22 mouse cellular contexts compared by ENCODE assay signal in the genomic region with DNA sequence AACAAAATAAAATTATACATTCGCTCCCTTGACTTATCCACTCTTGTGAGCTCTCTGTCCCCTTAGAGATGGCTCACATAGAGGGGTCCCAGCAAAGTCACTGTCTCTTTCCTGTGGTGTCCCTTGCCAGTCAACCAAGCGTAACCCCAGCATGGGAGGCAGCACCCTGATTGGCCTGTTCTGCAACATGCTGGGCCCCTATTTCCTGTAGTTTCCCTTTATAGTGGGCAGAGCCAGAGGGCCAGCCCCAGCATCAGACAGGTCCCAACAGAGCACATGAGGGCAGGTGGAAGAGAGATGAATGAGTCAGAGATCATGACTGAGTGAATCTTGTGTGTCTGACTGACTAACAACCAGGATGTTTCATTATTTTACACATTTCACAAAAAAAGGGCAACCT. TPM values are rescaled to one million over a fixed set of nuclear protein-coding genes. Genes with fewer than 3 reads are reported as not detected.
A peak's percentile ranks its signal among the peaks of the same experiment; 100 is the strongest.
DNase-seq lines count a peak whose midpoint lies in the region; ATAC-seq and TF ChIP-seq lines count a peak whose summit lies in the region.
"Had no signal": no experiment of that assay in that cellular context is flagged by ENCODE, and none has a peak within 500 bp of the region (broad histone marks: within the 10 kb centered on the region; RNA-seq: fewer than 3 reads in every experiment).

No protein-coding gene starts in this region.

- no peak overlapping the region for H3K27ac ChIP-seq in CH12.LX (ENCODE audit: insufficient read depth, low read depth)
- H3K27ac ChIP-seq in lung, postnatal 0 days (ENCODE audit: low read length), result no peak overlapping the region
- H3K27ac ChIP-seq: embryonic facial prominence, embryonic 13.5 days; forebrain, embryonic 12.5 days; heart, adult 2 months; heart, embryonic 15.5 days; hindbrain, embryonic 15.5 days had no signal

- DNase-seq in thymus, postnatal 0 days (ENCODE audit: low spot score), result peak; percentile 72
- DNase-seq in thymus, postnatal 10 days (ENCODE audit: low spot score in 2 of 2), result no peak
- DNase-seq in A20 (ENCODE audit: low read depth, low spot score) (peak; percentile 75), CH12.LX (ENCODE audit: extremely low read depth) (peak; percentile 94)
- peak; percentile 40 for DNase-seq in thymus, postnatal 25 days
- DNase-seq in spleen, postnatal 4 days (ENCODE audit: low spot score in 2 of 2), result no peak
- DNase-seq in lung, postnatal 0 days (ENCODE audit: low spot score), result no peak
- no peak for DNase-seq in embryo, embryonic 11 days
- DNase-seq: adrenal gland, adult 8-10 months; adrenal gland, postnatal 36 days; cerebellum, adult 11 months; cerebellum, adult 8-10 months; cerebellum, postnatal 25 days; gastrocnemius, postnatal 10 days; heart, adult 2 months; heart, postnatal 36 days had no signal

- H3K4me3 ChIP-seq in CH12.LX (replicated peaks in 1 of 3; ENCODE audit: low read depth in 2 of 3, low read length in 2 of 3, poor library complexity in 1 of 3), result no peak overlapping the region
- H3K4me3 ChIP-seq in lung, postnatal 0 days (ENCODE audit: low read depth, low read length), result no peak overlapping the region
- H3K4me3 ChIP-seq: embryonic facial prominence, embryonic 13.5 days; forebrain, embryonic 12.5 days; heart, adult 2 months; heart, embryonic 15.5 days; hindbrain, embryonic 15.5 days had no signal

- peak; percentile 67 for TF ChIP-seq POLR2A in CH12.LX (IDR thresholded peaks at IDR 0.05; ENCODE audit: low read depth, low read length)

- TF ChIP-seq EP300 in CH12.LX (IDR thresholded peaks at IDR 0.05; ENCODE audit: low read length), result peak; percentile 75
- no peak for TF ChIP-seq EP300 in lung, postnatal 0 days (IDR thresholded peaks at IDR 0.05)

- TF ChIP-seq RAD21 in CH12.LX (IDR thresholded peaks at IDR 0.05; ENCODE audit: low read depth, low read length), result no peak

- in situ Hi-C loops in CH12.LX (cut with MboI; ENCODE audit: low pct_ligation_motif_present, low pct_unique_long_range_greater_than_20kb, low sequenced_read_pairs), result no loop called here

- no peak for TF ChIP-seq CTCF in CH12.LX (conservative IDR thresholded peaks at IDR 0.05 in 1 of 2, IDR thresholded peaks at IDR 0.05 in 1 of 2; ENCODE audit: low read depth in 2 of 2, low read length in 2 of 2)
- no peak for TF ChIP-seq CTCF in lung, postnatal 0 days (IDR thresholded peaks at IDR 0.05)

- no peak for ATAC-seq in lung, postnatal 0 days
- ATAC-seq: forebrain, embryonic 16.5 days had no signal

- no peak overlapping the region for H3K4me2 ChIP-seq in CH12.LX (ENCODE audit: insufficient read depth, low read depth, poor library complexity, severe bottlenecking)
- no peak overlapping the region for H3K4me2 ChIP-seq in lung, postnatal 0 days (replicated peaks; ENCODE audit: low read depth, low read length)
- H3K4me2 ChIP-seq: embryonic facial prominence, embryonic 13.5 days; forebrain, embryonic 12.5 days; heart, embryonic 11.5 days; heart, embryonic 15.5 days; hindbrain, embryonic 15.5 days had no signal

- WGBS in lung, postnatal 0 days, result 70% methylated on average over 2 of the region's 2 CpGs

- dilution Hi-C loops in CH12.LX (cut with MboI; ENCODE audit: extremely low pct_ligation_motif_present, extremely low pct_unique_long_range_greater_than_20kb, low sequenced_read_pairs), result no loop called here

- no peaks in the 10 kb centered on the region for H3K9me3 ChIP-seq in CH12.LX (replicated peaks; ENCODE audit: low read length)
- H3K9me3 ChIP-seq in lung, postnatal 0 days (ENCODE audit: low read length), result no peaks in the 10 kb centered on the region
- H3K9me3 ChIP-seq: embryonic facial prominence, embryonic 13.5 days; forebrain, embryonic 12.5 days; heart, embryonic 15.5 days; hindbrain, embryonic 15.5 days had no signal

- peaks cover 9 to 69% of the 10 kb centered on the region in 2 experiments for H3K4me1 ChIP-seq in CH12.LX (ENCODE audit: control insufficient read depth in 1 of 2, insufficient read depth in 2 of 2)
- H3K4me1 ChIP-seq in lung, postnatal 0 days (ENCODE audit: insufficient read depth, low read depth, low read length), result no peaks in the 10 kb centered on the region

- H3K9ac ChIP-seq in CH12.LX (ENCODE audit: insufficient read depth, low read depth), result no peak overlapping the region
- H3K9ac ChIP-seq in lung, postnatal 0 days (replicated peaks; ENCODE audit: low read depth), result no peak overlapping the region
- H3K9ac ChIP-seq: embryonic facial prominence, embryonic 13.5 days; forebrain, embryonic 12.5 days; heart, embryonic 15.5 days; hindbrain, embryonic 15.5 days had no signal

- no peaks in the 10 kb centered on the region for H3K27me3 ChIP-seq in CH12.LX (replicated peaks)
- no peaks in the 10 kb centered on the region for H3K27me3 ChIP-seq in lung, postnatal 0 days (replicated peaks; ENCODE audit: insufficient read depth, low read length)
- H3K27me3 ChIP-seq: embryonic facial prominence, embryonic 13.5 days; forebrain, embryonic 12.5 days; heart, embryonic 15.5 days; hindbrain, embryonic 15.5 days had no signal

- no peaks in the 10 kb centered on the region for H3K36me3 ChIP-seq in CH12.LX (replicated peaks in 1 of 2; ENCODE audit: control insufficient read depth in 1 of 2, insufficient read depth in 1 of 2, low read length in 1 of 2)
- no peaks in the 10 kb centered on the region for H3K36me3 ChIP-seq in lung, postnatal 0 days (ENCODE audit: insufficient read depth, low read length)
- H3K36me3 ChIP-seq: embryonic facial prominence, embryonic 13.5 days; forebrain, embryonic 12.5 days; heart, embryonic 15.5 days; hindbrain, embryonic 15.5 days had no signal

- H3K79me2 ChIP-seq in CH12.LX (replicated peaks; ENCODE audit: control insufficient read depth, extremely low read depth, insufficient read depth, poor library complexity, severe bottlenecking), result no peaks in the 10 kb centered on the region

TF ChIP-seq in CH12.LX, 34 proteins besides CTCF, POLR2A, EP300 and RAD21 (continues in another document):
- TF ChIP-seq SMC3 (IDR thresholded peaks at IDR 0.05; ENCODE audit: low read depth, low read length) (no peak), UBTF (IDR thresholded peaks at IDR 0.05; ENCODE audit: low read depth, low read length) (no peak), TBP (conservative IDR thresholded peaks at IDR 0.05; ENCODE audit: low read depth, low read length) (peak; percentile 79; the same call in 1 of the 2 replicates), SIN3A (IDR thresholded peaks at IDR 0.05; ENCODE audit: low read length) (no peak), CHD2 (IDR thresholded peaks at IDR 0.05; ENCODE audit: low read length) (no peak), TCF12 (IDR thresholded peaks at IDR 0.05; ENCODE audit: low read depth, low read length) (peak; percentile 82), USF1 (IDR thresholded peaks at IDR 0.05; ENCODE audit: low read depth, low read length) (no peak), ETS1 (conservative IDR thresholded peaks at IDR 0.05; ENCODE audit: low read depth, low read length) (peak; percentile 78), CHD1 (IDR thresholded peaks at IDR 0.05; ENCODE audit: low read depth, low read length) (no peak), PAX5 (IDR thresholded peaks at IDR 0.05; ENCODE audit: low read length) (no peak), POLR2AphosphoS2 (IDR thresholded peaks at IDR 0.05; ENCODE audit: low read depth, low read length) (no peak), ZNF384 (IDR thresholded peaks at IDR 0.05; ENCODE audit: low read depth, low read length) (no peak), NRF1 (IDR thresholded peaks at IDR 0.05; ENCODE audit: low read depth, low read length) (0 out of 2 replicates have a peak, but pooled peaks have one; percentile 19), BHLHE40 (IDR thresholded peaks at IDR 0.05; ENCODE audit: low read depth, low read length) (peak; percentile 76), IRF4 (IDR thresholded peaks at IDR 0.05; ENCODE audit: low read depth, low read length) (peak; percentile 74; the same call in 1 of the 2 replicates), HCFC1 (IDR thresholded peaks at IDR 0.05; ENCODE audit: low read depth, low read length) (no peak), JUND (conservative IDR thresholded peaks at IDR 0.05; ENCODE audit: low read depth, low read length) (no peak), ELF1 (IDR thresholded peaks at IDR 0.05; ENCODE audit: low read depth, low read length) (peak; percentile 68), MYC (IDR thresholded peaks at IDR 0.05; ENCODE audit: low read depth, low read length) (peak; percentile 37; the same call in 1 of the 2 replicates), MEF2A (IDR thresholded peaks at IDR 0.05; ENCODE audit: borderline replicate concordance, low read depth, low read length) (peak; percentile 93), KAT2A (IDR thresholded peaks at IDR 0.05; ENCODE audit: insufficient replicate concordance, low read length) (no peak), E2F4 (IDR thresholded peaks at IDR 0.05; ENCODE audit: insufficient replicate concordance, low read depth, low read length) (no peak), MAX (IDR thresholded peaks at IDR 0.05; ENCODE audit: low read length) (no peak; the same call in 1 of the 2 replicates), MAZ (IDR thresholded peaks at IDR 0.05; ENCODE audit: low read depth, low read length) (peak; percentile 71), ZMIZ1 (IDR thresholded peaks at IDR 0.05; ENCODE audit: low read depth, low read length) (peak; percentile 82), RCOR1 (conservative IDR thresholded peaks at IDR 0.05; ENCODE audit: low read depth, low read length) (no peak), MXI1 (IDR thresholded peaks at IDR 0.05; ENCODE audit: low read depth, low read length) (0 out of 2 replicates have a peak, but pooled peaks have one; percentile 18)

RNA-seq across cellular contexts. Expression of a gene that starts 4.5 kb away (rescaled TPM):
- 1,727 and 1,921 TPM in 2 replicates for polyA plus RNA-seq in thymus, postnatal 0 days (2015; fragmentation: Nextera tagmentation; extraction: Ambion mirVana)
- total RNA-seq in CH12.LX (2012; rRNA removed) (124 and 139 TPM in 2 replicates), CH12.LX (2014; rRNA removed) (226 and 239 TPM in 2 replicates)
- 194 and 206 TPM in 2 replicates for polyA plus RNA-seq in CH12.LX (2012; ENCODE audit: insufficient read length, low read depth)
- 440 and 490 TPM in 2 replicates for polyA plus RNA-seq in lung, postnatal 0 days (2015; fragmentation: Nextera tagmentation; extraction: Ambion mirVana)

RNA-seq across cellular contexts. Expression of a gene that starts 8.1 kb away (rescaled TPM):
- 373 and 391 TPM in 2 replicates for polyA plus RNA-seq in thymus, postnatal 0 days (2015; fragmentation: Nextera tagmentation; extraction: Ambion mirVana)
- 189 and 203 TPM in 2 replicates for total RNA-seq in CH12.LX (2012; rRNA removed)
- 127 and 138 TPM in 2 replicates for total RNA-seq in CH12.LX (2014; rRNA removed)
- polyA plus RNA-seq in CH12.LX (2012; ENCODE audit: insufficient read length, low read depth), result 327 and 659 TPM in 2 replicates
- polyA plus RNA-seq in lung, postnatal 0 days (2015; fragmentation: Nextera tagmentation; extraction: Ambion mirVana), result 171 and 175 TPM in 2 replicates

RNA-seq across cellular contexts. Expression of a gene that starts 43.8 kb away (rescaled TPM):
- 16.4 and 17.9 TPM in 2 replicates for polyA plus RNA-seq in thymus, postnatal 0 days (2015; fragmentation: Nextera tagmentation; extraction: Ambion mirVana)
- 6.4 and 8.4 TPM in 2 replicates for total RNA-seq in CH12.LX (2012; rRNA removed)
- 4.3 TPM in 2 replicates for total RNA-seq in CH12.LX (2014; rRNA removed)
- polyA plus RNA-seq in CH12.LX (2012; ENCODE audit: insufficient read length, low read depth), result 6.3 and 6.8 TPM in 2 replicates
- polyA plus RNA-seq in lung, postnatal 0 days (2015; fragmentation: Nextera tagmentation; extraction: Ambion mirVana), result 4.7 and 4.9 TPM in 2 replicates

Comparison
In these comparisons a context has a peak if more than half of its experiments do, and no peak if none do; other contexts are left out.
1. DNase-seq: peak in thymus, postnatal 0 days (single experiment), A20 (single experiment), CH12.LX (single experiment) and thymus, postnatal 25 days (single experiment); none in thymus, postnatal 10 days (0 of 2), spleen, postnatal 4 days (0 of 2), lung, postnatal 0 days (single experiment) and embryo, embryonic 11 days (single experiment).